Comparison of ENCODE assay signal across 16 mouse cellular contexts in the genomic region with DNA sequence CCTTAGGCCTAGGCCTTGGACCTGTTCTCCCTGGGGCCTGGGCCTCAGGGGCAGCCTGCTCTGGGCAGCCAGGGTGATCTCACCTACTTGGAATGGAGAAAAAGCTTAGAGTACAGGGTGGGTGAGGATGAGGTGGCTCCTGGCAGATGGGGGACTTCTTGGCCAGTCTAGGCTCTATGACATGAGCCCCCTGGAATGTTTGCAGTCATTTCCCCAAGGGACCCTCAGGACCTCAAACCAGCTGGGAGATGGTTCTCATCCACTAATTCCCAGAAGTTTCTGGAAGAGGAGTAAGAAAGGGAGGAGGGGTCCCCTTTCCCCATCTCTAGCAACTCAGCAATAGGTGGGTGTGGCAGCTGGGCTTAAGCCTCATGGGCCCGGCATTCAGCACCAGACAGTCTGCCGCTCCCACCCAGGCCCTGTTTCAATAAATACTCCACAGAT. TPM values are rescaled to one million over a fixed set of nuclear protein-coding genes. Genes with fewer than 3 reads are reported as not detected.
DNase-seq lines count a peak whose midpoint lies in the region; ATAC-seq and TF ChIP-seq lines count a peak whose summit lies in the region.
"Had no signal": no experiment of that assay in that cellular context is flagged by ENCODE, and none has a peak within 500 bp of the region (broad histone marks: within the 10 kb centered on the region; RNA-seq: fewer than 3 reads in every experiment).

No protein-coding gene starts in this region.

- H3K9ac ChIP-seq in forebrain, embryonic 15.5 days (replicated peaks), result no peak overlapping the region
- H3K9ac ChIP-seq in midbrain, embryonic 16.5 days (ENCODE audit: low read depth, low read length), result no peak overlapping the region
- H3K9ac ChIP-seq in stomach, postnatal 0 days (ENCODE audit: low read length), result no peak overlapping the region
- H3K9ac ChIP-seq: liver, embryonic 14.5 days; midbrain, embryonic 13.5 days had no signal

- H3K27ac ChIP-seq in forebrain, embryonic 10.5 days, result peak overlapping the region; percentile 32; the same call in 1 of the 2 replicates
- H3K27ac ChIP-seq in forebrain, embryonic 15.5 days (replicated peaks), result no peak overlapping the region
- 0 out of 2 replicates have a peak overlapping the region, but pooled peaks have one; percentile 4 for H3K27ac ChIP-seq in midbrain, embryonic 10.5 days (replicated peaks)
- no peak overlapping the region for H3K27ac ChIP-seq in midbrain, embryonic 16.5 days (ENCODE audit: low read length)
- H3K27ac ChIP-seq in stomach, postnatal 0 days (replicated peaks), result no peak overlapping the region; the same call in 1 of the 2 replicates
- H3K27ac ChIP-seq: liver, embryonic 14.5 days; midbrain, embryonic 13.5 days had no signal

- no peaks in the 10 kb centered on the region for H3K27me3 ChIP-seq in forebrain, embryonic 10.5 days (ENCODE audit: poor library complexity, severe bottlenecking)
- no peaks in the 10 kb centered on the region for H3K27me3 ChIP-seq in forebrain, embryonic 15.5 days
- H3K27me3 ChIP-seq in midbrain, embryonic 10.5 days (ENCODE audit: low read depth, poor library complexity, severe bottlenecking), result no peaks in the 10 kb centered on the region
- H3K27me3 ChIP-seq in midbrain, embryonic 16.5 days (ENCODE audit: control insufficient read depth, insufficient read depth, low read depth, low read length), result no peaks in the 10 kb centered on the region
- H3K27me3 ChIP-seq in stomach, postnatal 0 days (ENCODE audit: control insufficient read depth, insufficient read depth, low read length), result no peaks in the 10 kb centered on the region
- H3K27me3 ChIP-seq: midbrain, embryonic 13.5 days had no signal

- no peak overlapping the region for H3K4me2 ChIP-seq in forebrain, embryonic 15.5 days (replicated peaks)
- no peak overlapping the region for H3K4me2 ChIP-seq in midbrain, embryonic 16.5 days (ENCODE audit: low read length)
- no peak overlapping the region for H3K4me2 ChIP-seq in stomach, postnatal 0 days (replicated peaks; ENCODE audit: low read depth)
- H3K4me2 ChIP-seq: midbrain, embryonic 13.5 days had no signal

- TF ChIP-seq EP300 in stomach, postnatal 0 days (optimal IDR thresholded peaks at IDR 0.05), result no peak

- WGBS in forebrain, embryonic 10.5 days, result 68% methylated on average over 2 of the region's 2 CpGs
- WGBS in forebrain, embryonic 15.5 days, result 33% methylated on average over 2 of the region's 2 CpGs
- 50% methylated on average over 2 of the region's 2 CpGs for WGBS in midbrain, embryonic 10.5 days
- 46% methylated on average over 2 of the region's 2 CpGs for WGBS in midbrain, embryonic 16.5 days
- 22% methylated on average over 2 of the region's 2 CpGs for WGBS in stomach, postnatal 0 days

- no peak for ATAC-seq in forebrain, embryonic 15.5 days (replicated peaks)
- no peak for ATAC-seq in midbrain, embryonic 16.5 days
- peak; percentile 59; the same call in 1 of the 2 replicates for ATAC-seq in stomach, postnatal 0 days (ENCODE audit: low FRiP score, low TSS enrichment)
- ATAC-seq: midbrain, embryonic 13.5 days had no signal

- peaks cover 56% of the 10 kb centered on the region for H3K4me1 ChIP-seq in forebrain, embryonic 10.5 days
- H3K4me1 ChIP-seq in forebrain, embryonic 15.5 days, result peaks cover 8% of the 10 kb centered on the region
- peaks cover 57% of the 10 kb centered on the region for H3K4me1 ChIP-seq in midbrain, embryonic 10.5 days
- H3K4me1 ChIP-seq in midbrain, embryonic 16.5 days (ENCODE audit: control insufficient read depth, insufficient read depth, low read length), result peaks cover 6% of the 10 kb centered on the region; the same call in 1 of the 2 replicates
- peaks cover 14% of the 10 kb centered on the region; the same call in 1 of the 2 replicates for H3K4me1 ChIP-seq in stomach, postnatal 0 days (replicated peaks; ENCODE audit: control insufficient read depth, insufficient read depth)

- H3K36me3 ChIP-seq in forebrain, embryonic 10.5 days (replicated peaks), result no peaks in the 10 kb centered on the region
- no peaks in the 10 kb centered on the region for H3K36me3 ChIP-seq in forebrain, embryonic 15.5 days
- no peaks in the 10 kb centered on the region for H3K36me3 ChIP-seq in midbrain, embryonic 10.5 days
- no peaks in the 10 kb centered on the region for H3K36me3 ChIP-seq in midbrain, embryonic 16.5 days (ENCODE audit: control insufficient read depth, insufficient read depth, low read length)
- H3K36me3 ChIP-seq in stomach, postnatal 0 days (ENCODE audit: control insufficient read depth, insufficient read depth, low read length), result no peaks in the 10 kb centered on the region
- H3K36me3 ChIP-seq: midbrain, embryonic 13.5 days had no signal

- no peak for TF ChIP-seq CTCF in stomach, postnatal 0 days (IDR thresholded peaks at IDR 0.05; ENCODE audit: low read depth)

- no peaks in the 10 kb centered on the region for H3K9me3 ChIP-seq in forebrain, embryonic 10.5 days
- no peaks in the 10 kb centered on the region for H3K9me3 ChIP-seq in forebrain, embryonic 15.5 days
- H3K9me3 ChIP-seq in midbrain, embryonic 10.5 days (replicated peaks), result no peaks in the 10 kb centered on the region
- no peaks in the 10 kb centered on the region for H3K9me3 ChIP-seq in midbrain, embryonic 16.5 days (replicated peaks; ENCODE audit: control insufficient read depth, low read length, poor library complexity, severe bottlenecking)
- H3K9me3 ChIP-seq in stomach, postnatal 0 days (ENCODE audit: control insufficient read depth, low read length), result no peaks in the 10 kb centered on the region
- H3K9me3 ChIP-seq: midbrain, embryonic 13.5 days had no signal

- H3K4me3 ChIP-seq in forebrain, embryonic 10.5 days, result no peak overlapping the region
- no peak overlapping the region for H3K4me3 ChIP-seq in forebrain, embryonic 15.5 days
- H3K4me3 ChIP-seq in midbrain, embryonic 10.5 days, result no peak overlapping the region
- no peak overlapping the region for H3K4me3 ChIP-seq in midbrain, embryonic 16.5 days (ENCODE audit: low read depth, low read length)
- H3K4me3 ChIP-seq in stomach, postnatal 0 days (ENCODE audit: low read depth, low read length), result no peak overlapping the region
- H3K4me3 ChIP-seq: midbrain, embryonic 13.5 days had no signal

- DNase-seq in forebrain, embryonic 10.5 days (ENCODE audit: extremely low spot score, low spot score), result no peak
- no peak for DNase-seq in midbrain, embryonic 10.5 days (ENCODE audit: low spot score)
- DNase-seq in heart, postnatal 4 days, result peak; percentile 61
- no peak for DNase-seq in stomach, postnatal 0 days (ENCODE audit: low spot score)
- DNase-seq in T-cell, adult 2 months (ENCODE audit: low spot score), result no peak
- DNase-seq in right cerebral cortex, postnatal 14 days, result no peak
- DNase-seq: adrenal gland, adult 2 months; kidney, postnatal 10 days; layer of hippocampus, postnatal 36 days; thymus, adult 18-20 months had no signal

RNA-seq across cellular contexts. Expression of a gene that starts 13.6 kb away (rescaled TPM):
- polyA plus RNA-seq in forebrain, embryonic 10.5 days (2016; fragmentation: Nextera tagmentation; extraction: Ambion mirVana), result 7.1 and 7.2 TPM in 2 replicates
- 13.9 and 14.3 TPM in 2 replicates for polyA plus RNA-seq in forebrain, embryonic 15.5 days (2015; fragmentation: Nextera tagmentation; extraction: Ambion mirVana)
- 6.9 and 10.9 TPM in 2 replicates for polyA plus RNA-seq in midbrain, embryonic 10.5 days (2016; fragmentation: Nextera tagmentation; extraction: Ambion mirVana)
- polyA plus RNA-seq in midbrain, embryonic 16.5 days (2015; fragmentation: Nextera tagmentation; extraction: Ambion mirVana), result 4.8 and 5.1 TPM in 2 replicates
- total RNA-seq in heart, postnatal 4 days (2021), result 10 to 100 TPM; 77.2 to 87.1 TPM
- polyA plus RNA-seq in stomach, postnatal 0 days (2015; fragmentation: Nextera tagmentation; extraction: Ambion mirVana), result 49.3 and 63.7 TPM in 2 replicates
- total RNA-seq: MEL; neutrophil, adult 5-6 weeks had no signal

RNA-seq across cellular contexts. Expression of a gene that starts 46.4 kb away (rescaled TPM):
- polyA plus RNA-seq in forebrain, embryonic 10.5 days (2016; fragmentation: Nextera tagmentation; extraction: Ambion mirVana), result 24.8 and 28.8 TPM in 2 replicates
- polyA plus RNA-seq in forebrain, embryonic 15.5 days (2015; fragmentation: Nextera tagmentation; extraction: Ambion mirVana), result 107 and 109 TPM in 2 replicates
- polyA plus RNA-seq in midbrain, embryonic 10.5 days (2016; fragmentation: Nextera tagmentation; extraction: Ambion mirVana), result 32.2 and 39.9 TPM in 2 replicates
- 134 and 144 TPM in 2 replicates for polyA plus RNA-seq in midbrain, embryonic 16.5 days (2015; fragmentation: Nextera tagmentation; extraction: Ambion mirVana)
- 10 to 100 TPM; 14.2 to 17.1 TPM for total RNA-seq in heart, postnatal 4 days (2021)
- 19.9 and 20.4 TPM in 2 replicates for polyA plus RNA-seq in stomach, postnatal 0 days (2015; fragmentation: Nextera tagmentation; extraction: Ambion mirVana)

RNA-seq across cellular contexts. Expression of a gene that starts 49.8 kb away (rescaled TPM):
- polyA plus RNA-seq in forebrain, embryonic 10.5 days (2016; fragmentation: Nextera tagmentation; extraction: Ambion mirVana), result 13.7 and 14.4 TPM in 2 replicates
- polyA plus RNA-seq in forebrain, embryonic 15.5 days (2015; fragmentation: Nextera tagmentation; extraction: Ambion mirVana), result 7.5 and 8.8 TPM in 2 replicates
- 13.4 and 14.1 TPM in 2 replicates for polyA plus RNA-seq in midbrain, embryonic 10.5 days (2016; fragmentation: Nextera tagmentation; extraction: Ambion mirVana)
- polyA plus RNA-seq in midbrain, embryonic 16.5 days (2015; fragmentation: Nextera tagmentation; extraction: Ambion mirVana), result 3.5 and 3.9 TPM in 2 replicates
- 10 to 100 TPM; 15.3 to 17.6 TPM for total RNA-seq in heart, postnatal 4 days (2021)
- 5.2 and 6.7 TPM in 2 replicates for polyA plus RNA-seq in stomach, postnatal 0 days (2015; fragmentation: Nextera tagmentation; extraction: Ambion mirVana)

Comparison
In these comparisons a context has a peak if more than half of its experiments do, and no peak if none do; other contexts are left out.
1. H3K27ac ChIP-seq: peak in forebrain, embryonic 10.5 days (single experiment) and midbrain, embryonic 10.5 days (single experiment); none in forebrain, embryonic 15.5 days (single experiment), midbrain, embryonic 16.5 days (single experiment) and stomach, postnatal 0 days (single experiment).